Mouse (Mus musculus) testis, postnatal 14 days (tissue): ENCODE measurements around the gene Usp2.

ENCODE experiments used
- DNase-seq: peaks from one replicate; pipeline ENCODE4 v3.0.0; 2021; ENCODE audit warnings: low spot score

Usp2 gene

GRCm38 (mm10) chr9:44046426-44046825 lies 20.4 kb upstream of the Usp2 start:
- DNase-seq = no peak

- no peak for DNase-seq
Observed at GRCm38 (mm10) chr9:44047071-44047470, 19.8 kb upstream of the Usp2 start.

- no peak for DNase-seq
Observed at GRCm38 (mm10) chr9:44047571-44048490, 19.0 kb upstream of the Usp2 start.

- DNase-seq = no peak
Observed at GRCm38 (mm10) chr9:44048541-44049380, 18.1 kb upstream of the Usp2 start.

- DNase-seq = no peak
Observed at GRCm38 (mm10) chr9:44049381-44050165, 17.2 kb upstream of the Usp2 start.

- DNase-seq = no peak
Observed at GRCm38 (mm10) chr9:44052855-44053254, 14.0 kb upstream of the Usp2 start.

- no peak for DNase-seq
Observed at GRCm38 (mm10) chr9:44053936-44054335, 12.9 kb upstream of the Usp2 start.

- DNase-seq = no peak
Observed at GRCm38 (mm10) chr9:44058606-44059005, 8.2 kb upstream of the Usp2 start.

GRCm38 (mm10) chr9:44065177-44065576 lies 1.6 kb upstream of the Usp2 start:
- DNase-seq = no peak

- DNase-seq = no peak
Observed at GRCm38 (mm10) chr9:44067241-44067959, 579 bp downstream of the Usp2 start.

- no peak for DNase-seq
Observed at GRCm38 (mm10) chr9:44067960-44068330, 1.1 kb downstream of the Usp2 start.

- no peak for DNase-seq
Observed at GRCm38 (mm10) chr9:44069252-44069651, 2.4 kb downstream of the Usp2 start.

GRCm38 (mm10) chr9:44070113-44070843 lies 3.5 kb downstream of the Usp2 start:
- no peak for DNase-seq

- DNase-seq = no peak
Observed at GRCm38 (mm10) chr9:44070844-44071231, 4.0 kb downstream of the Usp2 start.

- no peak for DNase-seq
Observed at GRCm38 (mm10) chr9:44071914-44072598, 5.2 kb downstream of the Usp2 start.

GRCm38 (mm10) chr9:44072599-44072915 lies 5.7 kb downstream of the Usp2 start:
- no peak for DNase-seq

GRCm38 (mm10) chr9:44073115-44073514 lies 6.3 kb downstream of the Usp2 start:
- no peak for DNase-seq

- DNase-seq = no peak
Observed at GRCm38 (mm10) chr9:44074395-44075275, 7.8 kb downstream of the Usp2 start.

GRCm38 (mm10) chr9:44075276-44075995 lies 8.6 kb downstream of the Usp2 start:
- no peak for DNase-seq
